Mouse (Mus musculus) liver, adult 2 months (tissue): ENCODE measurements at regions not wholly inside any gene's neighbourhood (a gene's known extent, or its start where the extent isn't known, plus 50 kb on each side); places are given as distances from the start of the nearest gene placed in this dataset.

Experiments used
- DNase-seq: peaks from one replicate; pipeline ENCODE4 v3.0.0-alpha.2; 2011; ENCODE audit warnings: low read depth, low spot score; ENCODE audit errors: extremely low read depth
- H3K27ac ChIP-seq: fragments of 200-500 bp; replicated peaks from 2 replicates; pipeline ENCODE4 v1.5.1; 2012; ENCODE audit warnings: low read depth, mild to moderate bottlenecking, control low read depth, inconsistent platforms, low read length; ENCODE audit not compliant: insufficient read depth
- H3K27me3 ChIP-seq: fragments of 200-500 bp; 2 replicates; pipeline ENCODE4 v1.6.1; 2012; ENCODE audit warnings: mild to moderate bottlenecking, moderate library complexity, low read length, inconsistent platforms; ENCODE audit not compliant: control insufficient read depth, insufficient read depth
- H3K36me3 ChIP-seq: fragments of 200-500 bp; 2 replicates; pipeline ENCODE4 v1.6.1; 2012; ENCODE audit warnings: low read length, inconsistent platforms; ENCODE audit not compliant: control insufficient read depth, insufficient read depth
- H3K4me1 ChIP-seq: fragments of 200-500 bp; 2 replicates; pipeline ENCODE4 v1.6.1; 2011; ENCODE audit warnings: low read length; ENCODE audit not compliant: control insufficient read depth, insufficient read depth
- H3K4me3 ChIP-seq: fragments of 200-500 bp; 2 replicates; pipeline ENCODE4 v1.5.1; 2011; ENCODE audit warnings: low read depth, mild to moderate bottlenecking, control low read depth, low read length, moderate library complexity; ENCODE audit not compliant: insufficient read depth
- H3K79me2 ChIP-seq: fragments of 200-500 bp; 2 replicates; pipeline ENCODE4 v1.6.1; 2012; ENCODE audit warnings: inconsistent platforms, mild to moderate bottlenecking, low read length, moderate library complexity; ENCODE audit not compliant: control insufficient read depth, insufficient read depth
- H3K9ac ChIP-seq: fragments of 200-500 bp; 2 replicates; pipeline ENCODE4 v1.6.1; 2012; ENCODE audit warnings: low read depth, mild to moderate bottlenecking, control low read depth, inconsistent platforms, low read length
- CTCF ChIP-seq: fragments of 200-500 bp; IDR thresholded peaks from 2 replicates; pipeline ENCODE4 v1.5.1; 2011; ENCODE audit warnings: low read depth, low read length, control low read depth
- POLR2A ChIP-seq: fragments of 200-500 bp; IDR thresholded peaks from 2 replicates; pipeline ENCODE4 v1.6.1; 2011; ENCODE audit warnings: low read length, control low read depth; ENCODE audit not compliant: insufficient read depth; ENCODE audit errors: extremely low read depth
- WGBS: fragments of 180-500 bp; shearing (Covaris S2); methylation state at CpG from one replicate; pipeline ENCODE4 v1.1.7; 2018; 5-methylcytosine and 5-hydroxymethylcytosine counted together

- no peak overlapping the region for H3K27ac ChIP-seq
- peaks cover 5% of the 10 kb centered on the region; the same call in 1 of the 2 replicates for H3K4me1 ChIP-seq
- no peak overlapping the region for H3K4me3 ChIP-seq
- no peaks in the 10 kb centered on the region for H3K36me3 ChIP-seq
- no peak overlapping the region for H3K9ac ChIP-seq
- DNase-seq: peak; percentile 59
- H3K27me3 ChIP-seq: no peaks in the 10 kb centered on the region
- WGBS: 63% methylated on average over 3 of the region's 3 CpGs
- H3K79me2 ChIP-seq: no peaks in the 10 kb centered on the region
- no peak for TF ChIP-seq POLR2A
These were observed 50.9 kb upstream of the Nt5e start for GRCm38 (mm10) chr9:88276023-88276568.

GRCm38 (mm10) chr9:88277031-88277430 is 50.0 kb upstream of the Nt5e start:
- no peak overlapping the region for H3K9ac ChIP-seq
- no peaks in the 10 kb centered on the region for H3K79me2 ChIP-seq
- no peak overlapping the region for H3K27ac ChIP-seq
- 89% methylated on average over 6 of the region's 6 CpGs for WGBS
- H3K27me3 ChIP-seq: no peaks in the 10 kb centered on the region
- no peaks in the 10 kb centered on the region for H3K36me3 ChIP-seq
- no peak for TF ChIP-seq CTCF
- no peak for TF ChIP-seq POLR2A
- peaks cover 5% of the 10 kb centered on the region; the same call in 1 of the 2 replicates for H3K4me1 ChIP-seq
- no peak for DNase-seq
- H3K4me3 ChIP-seq: no peak overlapping the region
